Mouse (Mus musculus) heart, adult 2 months (tissue): ENCODE results near the gene Ube4b.

Experiments used
- CTCF ChIP-seq: fragments of 200-600 bp; IDR thresholded peaks from 2 replicates; pipeline ENCODE4 v1.8.1; 2022; ENCODE audit warnings: antibody characterized with exemption, mild to moderate bottlenecking, moderate library complexity
- POLR2A ChIP-seq: fragments of 200-500 bp; IDR thresholded peaks from 2 replicates; pipeline ENCODE4 v1.6.1; 2011; ENCODE audit warnings: mild to moderate bottlenecking, low read depth, low read length, control low read depth; ENCODE audit not compliant: insufficient read depth

GRCm38 (mm10) chr4:149454879-149455278 is 28.3 kb upstream of the Ube4b start, which contains the start of gene Rbp7:
- no peak for TF ChIP-seq CTCF
- TF ChIP-seq POLR2A, result peak; percentile 67; the same call in 1 of the 2 replicates
